Mouse (Mus musculus): ENCODE data around the gene Vps36. TPM values are rescaled to one million over a fixed set of nuclear protein-coding genes. Genes with fewer than 3 reads are reported as not detected.

Gene Vps36
- total and polyA plus RNA-seq, 2 experiments: 7.0 to 14.4 TPM

- TF ChIP-seq CTCF (IDR thresholded peaks at IDR 0.05; ENCODE audit: low read depth, low read length): no peak
- no peak for TF ChIP-seq POLR2A (IDR thresholded peaks at IDR 0.05; ENCODE audit: extremely low read depth, insufficient read depth, low read length)
- H3K79me2 ChIP-seq (ENCODE audit: control insufficient read depth, insufficient read depth, low read length): no peaks in the 10 kb centered on the region
- WGBS: 90% methylated on average over 6 of the region's 6 CpGs
- H3K27me3 ChIP-seq (ENCODE audit: control insufficient read depth, insufficient read depth, low read length): no peaks in the 10 kb centered on the region
- peaks cover 5% of the 10 kb centered on the region; the same call in 1 of the 2 replicates for H3K4me1 ChIP-seq (ENCODE audit: control insufficient read depth, insufficient read depth, low read length)
- DNase-seq (ENCODE audit: extremely low read depth, low read depth, low spot score): no peak
- H3K36me3 ChIP-seq (ENCODE audit: control insufficient read depth, insufficient read depth, low read length): no peaks in the 10 kb centered on the region
- H3K27ac ChIP-seq (replicated peaks; ENCODE audit: insufficient read depth, low read depth, low read length): no peak overlapping the region
- H3K9ac ChIP-seq (ENCODE audit: low read depth, low read length): no peak overlapping the region
- no peak overlapping the region for H3K4me3 ChIP-seq (ENCODE audit: insufficient read depth, low read depth, low read length)
These were observed 71.7 kb downstream of the Vps36 start for GRCm38 (mm10) chr8:22264292-22264691.

GRCm38 (mm10) chr8:22264787-22265186 lies 72.2 kb downstream of the Vps36 start:
- no peak overlapping the region for H3K9ac ChIP-seq (ENCODE audit: low read depth, low read length)
- DNase-seq (ENCODE audit: extremely low read depth, low read depth, low spot score): no peak
- no peak for TF ChIP-seq POLR2A (IDR thresholded peaks at IDR 0.05; ENCODE audit: extremely low read depth, insufficient read depth, low read length)
- TF ChIP-seq CTCF (IDR thresholded peaks at IDR 0.05; ENCODE audit: low read depth, low read length): no peak
- no peaks in the 10 kb centered on the region for H3K79me2 ChIP-seq (ENCODE audit: control insufficient read depth, insufficient read depth, low read length)
- peaks cover 5% of the 10 kb centered on the region; the same call in 1 of the 2 replicates for H3K4me1 ChIP-seq (ENCODE audit: control insufficient read depth, insufficient read depth, low read length)
- WGBS: 86% methylated on average over 6 of the region's 6 CpGs
- no peaks in the 10 kb centered on the region for H3K27me3 ChIP-seq (ENCODE audit: control insufficient read depth, insufficient read depth, low read length)
- H3K36me3 ChIP-seq (ENCODE audit: control insufficient read depth, insufficient read depth, low read length): no peaks in the 10 kb centered on the region
- no peak overlapping the region for H3K27ac ChIP-seq (replicated peaks; ENCODE audit: insufficient read depth, low read depth, low read length)
- no peak overlapping the region for H3K4me3 ChIP-seq (ENCODE audit: insufficient read depth, low read depth, low read length)

GRCm38 (mm10) chr8:22265194-22265593 lies 72.6 kb downstream of the Vps36 start:
- no peaks in the 10 kb centered on the region for H3K27me3 ChIP-seq (ENCODE audit: control insufficient read depth, insufficient read depth, low read length)
- H3K79me2 ChIP-seq (ENCODE audit: control insufficient read depth, insufficient read depth, low read length): no peaks in the 10 kb centered on the region
- H3K4me1 ChIP-seq (ENCODE audit: control insufficient read depth, insufficient read depth, low read length): peaks cover 5% of the 10 kb centered on the region; the same call in 1 of the 2 replicates
- DNase-seq (ENCODE audit: extremely low read depth, low read depth, low spot score): no peak
- H3K4me3 ChIP-seq (ENCODE audit: insufficient read depth, low read depth, low read length): no peak overlapping the region
- WGBS: 89% methylated on average over 1 of the region's 1 CpGs
- no peak overlapping the region for H3K27ac ChIP-seq (replicated peaks; ENCODE audit: insufficient read depth, low read depth, low read length)
- no peak for TF ChIP-seq CTCF (IDR thresholded peaks at IDR 0.05; ENCODE audit: low read depth, low read length)
- no peak for TF ChIP-seq POLR2A (IDR thresholded peaks at IDR 0.05; ENCODE audit: extremely low read depth, insufficient read depth, low read length)
- no peak overlapping the region for H3K9ac ChIP-seq (ENCODE audit: low read depth, low read length)
- no peaks in the 10 kb centered on the region for H3K36me3 ChIP-seq (ENCODE audit: control insufficient read depth, insufficient read depth, low read length)

- no peak overlapping the region for H3K27ac ChIP-seq (replicated peaks; ENCODE audit: insufficient read depth, low read depth, low read length)
- no peaks in the 10 kb centered on the region for H3K27me3 ChIP-seq (ENCODE audit: control insufficient read depth, insufficient read depth, low read length)
- H3K4me1 ChIP-seq (ENCODE audit: control insufficient read depth, insufficient read depth, low read length): peaks cover 1% of the 10 kb centered on the region; the same call in 1 of the 2 replicates
- no peaks in the 10 kb centered on the region for H3K36me3 ChIP-seq (ENCODE audit: control insufficient read depth, insufficient read depth, low read length)
- H3K79me2 ChIP-seq (ENCODE audit: control insufficient read depth, insufficient read depth, low read length): no peaks in the 10 kb centered on the region
- TF ChIP-seq CTCF (IDR thresholded peaks at IDR 0.05; ENCODE audit: low read depth, low read length) (no peak), POLR2A (IDR thresholded peaks at IDR 0.05; ENCODE audit: extremely low read depth, insufficient read depth, low read length) (no peak)
- no peak overlapping the region for H3K4me3 ChIP-seq (ENCODE audit: insufficient read depth, low read depth, low read length)
- no peak overlapping the region for H3K9ac ChIP-seq (ENCODE audit: low read depth, low read length)
- WGBS: 65% methylated on average over 3 of the region's 3 CpGs
- DNase-seq (ENCODE audit: extremely low read depth, low read depth, low spot score): peak; percentile 27
These were observed 74.2 kb downstream of the Vps36 start for GRCm38 (mm10) chr8:22266809-22267208.

Other genes starting within 250 kb of the Vps36 start
- not detected in 2 replicates for gene Defb13, start 246.0 kb upstream of the Vps36 start, total RNA-seq (2014; rRNA removed)
- not detected in 2 replicates for gene Defb13, start 246.0 kb upstream of the Vps36 start, polyA plus RNA-seq (2012; rRNA removed)
- gene Fam90a1a, start 234.1 kb upstream of the Vps36 start, total RNA-seq (2014; rRNA removed): not detected in 2 replicates
- not detected in 2 replicates for gene Fam90a1a, start 234.1 kb upstream of the Vps36 start, polyA plus RNA-seq (2012; rRNA removed)
- gene Ccdc70, start 223.0 kb upstream of the Vps36 start, total RNA-seq (2014; rRNA removed): not detected in 2 replicates
- gene Ccdc70, start 223.0 kb upstream of the Vps36 start, polyA plus RNA-seq (2012; rRNA removed): not detected in 2 replicates
- 9.8 and 14.5 TPM in 2 replicates for gene Atp7b, start 132.5 kb upstream of the Vps36 start, total RNA-seq (2014; rRNA removed)
- gene Atp7b, start 132.5 kb upstream of the Vps36 start, polyA plus RNA-seq (2012; rRNA removed): 10.7 and 12.5 TPM in 2 replicates
- gene Alg11, start 132.1 kb upstream of the Vps36 start, total RNA-seq (2014; rRNA removed): 15.2 and 22.2 TPM in 2 replicates
- 4.8 and 11.6 TPM in 2 replicates for gene Alg11, start 132.1 kb upstream of the Vps36 start, polyA plus RNA-seq (2012; rRNA removed)
- 0.20 and 0.28 TPM in 2 replicates for gene Nek5, start 67.8 kb upstream of the Vps36 start, total RNA-seq (2014; rRNA removed)
- 0.04 and 0.10 TPM in 2 replicates for gene Nek5, start 67.8 kb upstream of the Vps36 start, polyA plus RNA-seq (2012; rRNA removed)
- 1.1 and 1.5 TPM in 2 replicates for gene Nek3, start 26.4 kb upstream of the Vps36 start, total RNA-seq (2014; rRNA removed)
- gene Nek3, start 26.4 kb upstream of the Vps36 start, polyA plus RNA-seq (2012; rRNA removed): 0.56 and 0.71 TPM in 2 replicates
- 0.65 and 1.7 TPM in 2 replicates for gene Ckap2, start 7.0 kb upstream of the Vps36 start, total RNA-seq (2014; rRNA removed)
- gene Ckap2, start 7.0 kb upstream of the Vps36 start, polyA plus RNA-seq (2012; rRNA removed): 0.10 and 0.18 TPM in 2 replicates
- gene Thsd1, start 34.5 kb downstream of the Vps36 start, total RNA-seq (2014; rRNA removed): 2.1 and 2.5 TPM in 2 replicates
- gene Thsd1, start 34.5 kb downstream of the Vps36 start, polyA plus RNA-seq (2012; rRNA removed): 1.9 and 2.1 TPM in 2 replicates
- gene Tpte, start 90.6 kb downstream of the Vps36 start, total RNA-seq (2014; rRNA removed): not detected in 2 replicates
- not detected in 2 replicates for gene Tpte, start 90.6 kb downstream of the Vps36 start, polyA plus RNA-seq (2012; rRNA removed)
- 228 and 265 TPM in 2 replicates for gene Slc25a15, start 205.8 kb downstream of the Vps36 start, total RNA-seq (2014; rRNA removed)
- 107 and 143 TPM in 2 replicates for gene Slc25a15, start 205.8 kb downstream of the Vps36 start, polyA plus RNA-seq (2012; rRNA removed)
- gene Mrps31, start 218.6 kb downstream of the Vps36 start, total RNA-seq (2014; rRNA removed): 34.9 and 35.7 TPM in 2 replicates
- gene Mrps31, start 218.6 kb downstream of the Vps36 start, polyA plus RNA-seq (2012; rRNA removed): 9.4 and 9.5 TPM in 2 replicates